Mouse (Mus musculus) naive thymus-derived CD4-positive, alpha-beta T cell, adult 2 months (primary cell): ENCODE measurements around the gene Hmga1.

ENCODE experiments used
- DNase-seq: peaks from one replicate; pipeline ENCODE4 v3.0.0-alpha.2; 2011; ENCODE audit warnings: low read depth

The Hmga1 gene

DNA sequence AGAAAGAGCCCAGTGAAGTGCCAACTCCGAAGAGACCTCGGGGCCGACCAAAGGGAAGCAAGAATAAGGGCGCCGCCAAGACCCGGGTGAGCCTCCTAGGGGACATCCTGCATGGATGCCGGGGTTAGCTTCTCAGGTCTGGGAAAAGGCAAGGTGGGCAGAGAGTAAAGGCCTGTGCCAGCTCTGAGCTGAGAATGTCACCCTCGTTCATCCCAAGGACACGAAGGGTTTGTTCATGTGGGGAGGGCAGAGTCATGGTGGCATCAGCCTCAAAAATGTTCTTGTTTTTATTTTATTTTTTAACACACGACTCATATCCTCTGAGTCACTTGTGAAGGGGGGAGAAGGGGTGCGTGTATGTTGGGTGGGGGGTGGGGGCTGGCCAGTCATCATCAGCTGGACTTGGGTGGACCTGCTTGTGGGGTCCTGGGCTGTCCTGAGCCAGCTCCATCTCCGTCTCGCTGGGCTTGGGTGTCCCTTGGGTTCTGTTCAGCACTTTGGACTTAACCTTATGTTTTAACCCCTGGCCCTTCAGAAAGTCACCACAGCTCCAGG is 4.7 kb downstream of the Hmga1 start:
- DNase-seq, result no peak

DNA sequence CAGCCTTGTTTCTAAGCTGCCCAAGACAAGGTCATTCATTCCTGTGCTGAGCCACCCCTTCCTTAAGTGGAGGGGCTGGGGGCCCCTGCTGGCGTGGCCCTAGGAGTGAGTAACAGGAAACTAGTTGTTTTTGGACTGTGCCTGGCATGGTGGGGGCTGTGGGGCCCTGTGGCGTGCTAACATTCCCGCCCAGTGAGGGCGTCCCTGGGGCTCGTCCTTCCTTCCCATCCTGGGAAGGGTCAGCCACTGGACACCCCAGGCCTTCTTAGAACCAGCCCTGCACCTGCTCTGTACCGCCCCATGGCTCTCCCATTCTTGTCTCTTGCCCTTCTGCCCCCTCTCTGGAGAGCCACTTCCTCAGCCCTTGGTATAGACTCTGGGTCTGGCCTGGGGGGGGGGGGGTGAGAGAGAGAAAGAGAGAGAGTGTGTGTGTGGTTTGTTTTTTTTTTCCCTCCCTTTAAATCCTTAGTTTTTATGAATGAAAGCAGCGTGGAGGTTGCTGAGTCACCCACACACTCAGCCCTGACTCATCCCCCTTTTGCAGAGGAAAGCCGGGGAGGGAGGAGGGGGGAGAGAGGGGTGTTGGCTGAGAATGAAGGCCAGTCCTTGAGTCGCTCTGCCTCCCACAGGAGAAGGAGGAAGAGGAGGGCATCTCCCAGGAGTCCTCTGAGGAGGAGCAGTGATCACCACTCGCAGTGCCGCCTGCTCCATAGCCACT is 5.7 kb downstream of the Hmga1 start:
- DNase-seq, result no peak

- DNase-seq, result no peak
Measured at GRCm38 (mm10) chr17:27563771-27564244, 7.5 kb downstream of the Hmga1 start.

- DNase-seq, result peak; percentile 55
Measured at GRCm38 (mm10) chr17:27564391-27565162, 8.3 kb downstream of the Hmga1 start.

- DNase-seq, result peak; percentile 95
Measured at GRCm38 (mm10) chr17:27565163-27565941, 9.1 kb downstream of the Hmga1 start, which contains the start of gene AI413582. TSS of gene AI413582 (minus strand) at chr17:27565756.

- DNase-seq, result no peak
Measured at GRCm38 (mm10) chr17:27565942-27566267, 9.6 kb downstream of the Hmga1 start.

DNA sequence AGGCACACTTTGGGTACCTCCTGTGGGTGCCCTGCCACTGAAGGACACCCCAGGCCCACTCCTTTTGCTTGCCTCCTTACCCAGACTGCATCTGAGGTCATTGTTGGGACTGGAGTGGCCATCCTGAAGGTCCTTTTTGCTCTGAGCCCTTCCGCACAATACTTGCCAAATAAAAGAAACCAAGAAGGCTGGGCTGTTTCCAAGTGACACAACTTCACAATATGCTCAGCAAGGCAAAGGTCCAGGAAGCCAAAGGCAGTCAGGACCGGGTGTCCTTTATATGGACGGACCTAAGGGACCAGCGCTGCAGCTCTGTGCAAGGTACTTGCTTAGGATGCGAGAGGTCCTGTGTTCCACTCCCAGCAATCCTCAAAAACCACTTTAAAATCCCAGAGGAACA is 11.9 kb downstream of the Hmga1 start:
- no peak for DNase-seq

- no peak for DNase-seq
Measured at GRCm38 (mm10) chr17:27571315-27571714, 15.0 kb downstream of the Hmga1 start.

DNA sequence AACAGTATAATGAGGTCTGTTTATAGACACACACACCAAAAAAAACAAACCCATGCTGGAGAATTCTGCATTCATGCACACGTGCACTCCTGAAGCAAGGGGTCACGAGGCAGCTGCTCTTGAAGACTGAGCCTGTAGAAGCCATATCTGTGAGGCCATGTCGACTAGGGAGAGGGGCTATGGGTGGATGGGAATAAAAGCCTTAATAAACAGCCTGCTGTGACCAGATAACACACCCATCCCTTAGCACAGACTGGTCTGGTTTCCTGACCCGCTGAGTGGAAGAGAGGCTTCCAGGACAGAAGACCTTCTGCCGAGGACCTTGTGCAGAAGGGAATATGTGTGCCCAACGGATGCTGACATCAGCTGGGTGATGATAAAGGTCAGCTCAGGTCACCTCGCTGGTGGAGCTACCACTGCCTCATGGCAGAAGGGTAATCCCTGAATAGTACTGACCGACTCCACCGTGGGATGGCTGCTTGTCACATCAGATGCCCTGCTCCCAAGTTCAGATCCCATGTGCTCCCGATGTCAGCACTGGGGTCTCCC is 17.5 kb downstream of the Hmga1 start:
- DNase-seq, result no peak

- DNase-seq, result no peak
Measured at GRCm38 (mm10) chr17:27574470-27575115, 18.3 kb downstream of the Hmga1 start.

DNA sequence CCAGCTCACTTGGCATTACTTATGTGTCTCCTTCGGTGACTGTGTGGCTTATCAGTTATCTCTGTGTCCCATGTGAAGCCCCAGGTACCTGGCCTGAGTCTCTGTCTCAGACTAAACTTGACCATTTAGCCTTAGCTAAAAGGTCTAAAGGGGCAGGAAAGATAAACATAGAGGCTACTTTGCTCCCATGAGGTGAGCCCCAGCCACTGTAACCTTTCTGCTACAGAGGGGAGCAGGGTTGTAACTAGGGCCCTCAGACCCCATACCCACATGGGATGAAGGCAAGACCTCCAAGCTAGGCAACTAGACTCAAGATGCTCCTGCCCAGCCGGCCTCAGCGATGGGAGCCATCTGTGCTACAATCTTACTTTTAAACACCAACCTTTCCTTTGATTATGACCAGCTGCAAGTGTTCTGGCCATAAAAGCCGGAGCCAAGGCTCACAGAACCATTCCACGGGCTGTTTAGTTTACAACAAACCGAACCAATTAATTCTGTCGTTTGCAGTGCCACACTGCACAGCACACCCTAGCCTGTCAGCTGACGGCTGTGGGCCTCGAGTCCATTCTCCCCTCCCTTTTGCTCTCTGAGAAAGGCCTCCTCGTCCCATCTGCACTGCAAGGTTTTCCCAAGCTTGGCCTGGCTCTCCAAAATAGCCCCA is 18.9 kb downstream of the Hmga1 start:
- no peak for DNase-seq

GRCm38 (mm10) chr17:27576056-27576455 is 19.8 kb downstream of the Hmga1 start:
- no peak for DNase-seq

DNA sequence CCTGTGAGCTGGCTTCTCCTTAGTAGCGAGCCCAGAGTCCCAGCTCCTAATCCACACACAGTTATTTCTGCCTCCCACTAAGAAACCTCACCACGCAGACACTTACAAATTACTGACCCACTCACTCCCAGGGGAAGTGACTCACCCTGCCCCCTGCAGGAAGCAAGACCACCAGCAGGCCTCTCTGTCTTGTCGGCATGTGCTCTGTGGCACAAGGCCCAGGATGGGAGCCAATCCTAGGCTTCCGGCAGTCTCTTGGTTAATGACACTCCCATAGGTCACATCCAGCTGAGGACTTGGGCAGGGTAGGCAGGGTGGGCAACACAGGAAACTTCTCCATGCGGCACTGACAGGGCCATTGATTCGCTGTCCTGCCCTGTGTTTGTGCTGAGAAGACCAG is 21.2 kb downstream of the Hmga1 start:
- DNase-seq, result no peak

DNA sequence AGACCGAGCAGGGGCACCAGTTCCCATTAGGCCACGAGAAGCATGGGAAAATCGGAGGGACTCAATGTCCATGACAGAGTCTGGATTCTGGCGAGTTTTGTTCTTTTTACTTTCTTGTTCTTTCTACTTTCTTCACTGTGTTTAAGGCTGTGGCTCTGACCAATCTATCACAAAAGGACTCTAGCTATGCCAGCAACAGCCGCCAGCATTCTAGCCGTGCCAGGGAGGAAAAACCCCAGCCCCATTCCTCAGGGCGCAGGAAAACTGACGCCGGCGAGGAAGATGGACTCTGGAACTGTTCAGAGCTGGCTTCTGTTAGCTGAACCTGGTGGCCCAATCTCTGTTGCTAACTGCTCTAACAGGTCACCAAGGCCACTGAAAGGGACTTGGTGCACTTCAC is 22.2 kb downstream of the Hmga1 start:
- DNase-seq, result no peak

- DNase-seq, result no peak
Measured at GRCm38 (mm10) chr17:27579816-27580215, 23.5 kb downstream of the Hmga1 start.

- no peak for DNase-seq
Measured at GRCm38 (mm10) chr17:27580392-27581068, 24.2 kb downstream of the Hmga1 start.

DNA sequence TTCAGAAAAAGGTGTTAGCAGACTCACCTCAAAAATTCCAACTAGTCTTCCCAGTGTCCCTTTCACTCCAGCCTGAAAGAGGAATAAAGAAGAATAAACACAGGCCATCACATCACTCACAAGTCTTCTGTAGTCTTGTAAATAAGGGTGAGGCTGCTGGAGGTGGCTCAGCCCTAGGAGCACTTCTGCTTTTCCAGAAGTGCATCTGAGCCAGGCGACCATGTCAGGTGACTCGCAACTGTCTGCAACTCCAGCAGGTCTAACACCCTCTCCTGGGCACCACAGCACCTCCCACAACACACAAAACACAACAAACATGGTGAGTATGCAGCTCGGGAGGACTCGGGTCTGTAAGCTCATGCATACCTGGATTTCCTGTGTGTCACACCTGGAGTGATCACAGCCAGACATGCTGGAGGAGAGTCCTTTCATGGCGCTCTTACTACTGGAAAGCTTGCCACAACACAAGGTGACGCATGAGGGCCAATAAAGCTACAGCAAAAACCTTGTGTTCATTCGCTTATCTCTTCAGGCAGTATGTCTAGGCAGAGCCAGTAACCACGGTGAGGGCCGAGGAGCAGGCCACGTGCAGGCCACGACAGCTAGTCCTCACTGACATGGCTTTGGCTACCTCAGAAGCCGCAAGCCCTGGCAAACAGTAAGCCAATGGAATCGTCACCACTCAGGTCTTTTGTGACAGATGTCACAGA is 27.0 kb downstream of the Hmga1 start:
- DNase-seq, result no peak

GRCm38 (mm10) chr17:27586661-27587060 is 30.4 kb downstream of the Hmga1 start:
- no peak for DNase-seq

GRCm38 (mm10) chr17:27587252-27587651 is 31.0 kb downstream of the Hmga1 start:
- DNase-seq, result no peak

- DNase-seq, result no peak
Measured at GRCm38 (mm10) chr17:27588231-27588630, 31.9 kb downstream of the Hmga1 start.
